Mouse (Mus musculus) heart, adult 2 months (tissue): ENCODE results near the gene Mcm5. TPM values are rescaled to one million over a fixed set of nuclear protein-coding genes. Genes with fewer than 3 reads are reported as not detected.

Source experiments
- DNase-seq, 2 experiments: peaks; one replicate each; pipeline ENCODE4 v3.0.0; 2021
- H3K27ac ChIP-seq: fragments of 200-600 bp; 2 replicates; pipeline ENCODE4 v1.8.1; 2022
- H3K27me3 ChIP-seq: fragments of 200-500 bp; 2 replicates; pipeline ENCODE4 v1.6.1; 2012; ENCODE audit warnings: mild to moderate bottlenecking, low read length, inconsistent platforms, mixed read lengths; ENCODE audit not compliant: control insufficient read depth, insufficient read depth
- H3K36me3 ChIP-seq: fragments of 200-500 bp; 2 replicates; pipeline ENCODE4 v1.6.1; 2012; ENCODE audit warnings: low read length, inconsistent platforms; ENCODE audit not compliant: control insufficient read depth, insufficient read depth
- H3K4me1 ChIP-seq: fragments of 200-500 bp; 2 replicates; pipeline ENCODE4 v1.6.1; 2011; ENCODE audit warnings: low read length; ENCODE audit not compliant: control insufficient read depth, insufficient read depth
- H3K4me3 ChIP-seq: fragments of 200-600 bp; 2 replicates; pipeline ENCODE4 v1.8.1; 2022
- H3K79me2 ChIP-seq: fragments of 200-500 bp; replicated peaks from 2 replicates; pipeline ENCODE4 v1.6.1; 2012; ENCODE audit warnings: mild to moderate bottlenecking, inconsistent platforms, low read length, moderate library complexity, mixed read lengths; ENCODE audit not compliant: control insufficient read depth, insufficient read depth
- H3K9ac ChIP-seq: fragments of 200-500 bp; 2 replicates; pipeline ENCODE4 v1.6.1; 2012; ENCODE audit warnings: low read depth, mild to moderate bottlenecking, control low read depth, inconsistent platforms, low read length, mixed read lengths
- CTCF ChIP-seq: fragments of 200-600 bp; IDR thresholded peaks from 2 replicates; pipeline ENCODE4 v1.8.1; 2022; ENCODE audit warnings: antibody characterized with exemption, mild to moderate bottlenecking, moderate library complexity
- EP300 ChIP-seq: fragments of 200-500 bp; IDR thresholded peaks from 2 replicates; pipeline ENCODE4 v1.6.1; 2011; ENCODE audit warnings: low read depth, low read length, control low read depth; ENCODE audit not compliant: insufficient read depth
- POLR2A ChIP-seq: fragments of 200-500 bp; IDR thresholded peaks from 2 replicates; pipeline ENCODE4 v1.6.1; 2011; ENCODE audit warnings: mild to moderate bottlenecking, low read depth, low read length, control low read depth; ENCODE audit not compliant: insufficient read depth
- WGBS: fragments of 180-500 bp; shearing (Covaris S2); methylation state at CpG from one replicate; pipeline ENCODE4 v1.1.7; 2018; 5-methylcytosine and 5-hydroxymethylcytosine counted together
- intact Hi-C: fragments of 180-260 bp; cut with DNase I; formaldehyde crosslinking; loops from one replicate; pipeline ENCODE4 v1.15.1; 2025
- polyA plus RNA-seq: library from polyadenylated mRNA; depleted of rRNA; stranded (reverse); fragments of >200 nt; gene quantifications from 2 replicates; pipeline ENCODE4 v1.2.3, GENCODE M21; 2012
- total RNA-seq, 2 experiments: library from RNA; stranded (reverse); gene quantifications; 2 replicates each; pipeline ENCODE4 v1.2.3; 2021

Mcm5 gene
- total and polyA plus RNA-seq, 3 experiments = 3.4 to 3.7 (median 3.4) TPM

GRCm38 (mm10) chr8:75150911-75151610, 41.7 kb downstream of the Mcm5 start:
- H3K4me3 ChIP-seq = no peak overlapping the region
- TF ChIP-seq EP300 (no peak), CTCF (no peak), POLR2A (no peak)
- intact Hi-C loops = no loop called here
- no peaks in the 10 kb centered on the region for H3K36me3 ChIP-seq
- 74% methylated on average over 5 of the region's 5 CpGs for WGBS
- no peaks in the 10 kb centered on the region for H3K79me2 ChIP-seq
- H3K27me3 ChIP-seq = no peaks in the 10 kb centered on the region
- H3K9ac ChIP-seq = no peak overlapping the region
- no peak overlapping the region for H3K27ac ChIP-seq
- no peaks in the 10 kb centered on the region for H3K4me1 ChIP-seq
- DNase-seq = no peak

GRCm38 (mm10) chr8:75151743-75152142, 42.4 kb downstream of the Mcm5 start:
- no peak for DNase-seq
- no peaks in the 10 kb centered on the region for H3K79me2 ChIP-seq
- H3K9ac ChIP-seq = no peak overlapping the region
- H3K27me3 ChIP-seq = no peaks in the 10 kb centered on the region
- H3K4me1 ChIP-seq = no peaks in the 10 kb centered on the region
- TF ChIP-seq CTCF (no peak), POLR2A (no peak), EP300 (no peak)
- WGBS = 65% methylated on average over 4 of the region's 4 CpGs
- no peak overlapping the region for H3K27ac ChIP-seq
- no peaks in the 10 kb centered on the region for H3K36me3 ChIP-seq
- H3K4me3 ChIP-seq = no peak overlapping the region
- intact Hi-C loops = no loop called here

GRCm38 (mm10) chr8:75152505-75153082, 43.2 kb downstream of the Mcm5 start:
- Histone ChIP-seq H3K27ac (no peak overlapping the region), H3K4me3 (no peak overlapping the region), H3K27me3 (no peaks in the 10 kb centered on the region), H3K36me3 (no peaks in the 10 kb centered on the region), H3K79me2 (no peaks in the 10 kb centered on the region), H3K9ac (no peak overlapping the region), H3K4me1 (no peaks in the 10 kb centered on the region)
- no peak for TF ChIP-seq POLR2A
- TF ChIP-seq EP300 = no peak
- TF ChIP-seq CTCF = no peak
- WGBS = 40% methylated on average over 2 of the region's 2 CpGs
- intact Hi-C loops = no loop called here
- no peak for DNase-seq

- Histone ChIP-seq H3K36me3 (no peaks in the 10 kb centered on the region), H3K4me1 (no peaks in the 10 kb centered on the region), H3K9ac (no peak overlapping the region), H3K79me2 (no peaks in the 10 kb centered on the region), H3K27me3 (no peaks in the 10 kb centered on the region), H3K4me3 (no peak overlapping the region), H3K27ac (no peak overlapping the region)
- TF ChIP-seq EP300 = no peak
- no peak for TF ChIP-seq POLR2A
- TF ChIP-seq CTCF = no peak
- DNase-seq = no peak
- intact Hi-C loops = no loop called here
- 48% methylated on average over 5 of the region's 5 CpGs for WGBS
These were observed 45.6 kb downstream of the Mcm5 start for GRCm38 (mm10) chr8:75154855-75155478.

GRCm38 (mm10) chr8:75155740-75156322, 46.5 kb downstream of the Mcm5 start:
- H3K9ac ChIP-seq = no peak overlapping the region
- no peaks in the 10 kb centered on the region for H3K27me3 ChIP-seq
- H3K4me3 ChIP-seq = no peak overlapping the region
- no peak for DNase-seq
- H3K36me3 ChIP-seq = no peaks in the 10 kb centered on the region
- H3K27ac ChIP-seq = no peak overlapping the region
- TF ChIP-seq POLR2A = no peak
- TF ChIP-seq CTCF = no peak
- TF ChIP-seq EP300 = no peak
- 82% methylated on average over 2 of the region's 2 CpGs for WGBS
- no peaks in the 10 kb centered on the region for H3K4me1 ChIP-seq
- intact Hi-C loops = no loop called here
- no peaks in the 10 kb centered on the region for H3K79me2 ChIP-seq
